Mouse (Mus musculus) thymus, postnatal 10 days (tissue): Measurements from ENCODE around the gene Gdi1.
A peak's percentile ranks its signal among the peaks of the same experiment; 100 is the strongest.

Experiments used
- DNase-seq, 2 experiments: peaks; one replicate each; pipeline ENCODE4 v3.0.0; 2021; ENCODE audit warnings: low spot score in 2 of 2

Gdi1 gene

GRCm38 (mm10) chrX:74304867-74305700 lies at the start of gene Gdi1:
TSS of gene Gdi1 (plus strand) at chrX:74304998.
- DNase-seq: peak; percentile 72 to 74

GRCm38 (mm10) chrX:74257746-74258145 lies 47.1 kb upstream of the Gdi1 start:
- no peak for DNase-seq

- DNase-seq: no peak
These were observed 35.1 kb upstream of the Gdi1 start for GRCm38 (mm10) chrX:74269736-74270061.

- peak; percentile 83 to 91 for DNase-seq
These were observed 34.5 kb upstream of the Gdi1 start, which contains the start of gene Rpl10 for GRCm38 (mm10) chrX:74270062-74270901. TSS of gene Rpl10 (plus strand) at chrX:74270812.

GRCm38 (mm10) chrX:74270902-74271551 lies 33.8 kb upstream of the Gdi1 start:
- DNase-seq: peak in 1 of 2 experiments; percentile 7

GRCm38 (mm10) chrX:74273422-74274322 lies 31.1 kb upstream of the Gdi1 start:
- no peak for DNase-seq

GRCm38 (mm10) chrX:74277916-74278315 lies 26.9 kb upstream of the Gdi1 start:
- DNase-seq: no peak

- no peak for DNase-seq
These were observed 23.6 kb upstream of the Gdi1 start for GRCm38 (mm10) chrX:74281041-74281731.

GRCm38 (mm10) chrX:74281732-74282394 lies 22.9 kb upstream of the Gdi1 start, which contains the start of the genes Taz and Dnase1l1:
TSS of gene Taz (plus strand) at chrX:74281912.
TSS of gene Dnase1l1 (minus strand) at chrX:74282337.
- DNase-seq: peak; percentile 27 to 46

- peak; percentile 79 to 82 for DNase-seq
These were observed 22.3 kb upstream of the Gdi1 start for GRCm38 (mm10) chrX:74282395-74283091.

- DNase-seq: peak in 1 of 2 experiments; percentile 2
These were observed 21.7 kb upstream of the Gdi1 start for GRCm38 (mm10) chrX:74283092-74283437.

GRCm38 (mm10) chrX:74293431-74293830 lies 11.4 kb upstream of the Gdi1 start:
- DNase-seq: no peak

- DNase-seq: peak; percentile 84 to 87
These were observed 8.0 kb upstream of the Gdi1 start, which contains the start of gene Atp6ap1 for GRCm38 (mm10) chrX:74296538-74297448. TSS of gene Atp6ap1 (plus strand) at chrX:74297097.

GRCm38 (mm10) chrX:74298348-74298747 lies 6.5 kb upstream of the Gdi1 start:
- no peak for DNase-seq

GRCm38 (mm10) chrX:74299721-74300120 lies 5.1 kb upstream of the Gdi1 start:
- no peak for DNase-seq

GRCm38 (mm10) chrX:74312540-74313464 lies 8.0 kb downstream of the Gdi1 start, which contains the start of gene Fam50a:
TSS of gene Fam50a (plus strand) at chrX:74313033.
- DNase-seq: peak; percentile 79 to 80

- DNase-seq: peak; percentile 25 to 29
These were observed 23.9 kb downstream of the Gdi1 start, which contains the start of gene Plxna3 for GRCm38 (mm10) chrX:74328725-74329161. TSS of gene Plxna3 (plus strand) at chrX:74329066.
